Mouse (Mus musculus): Measurements from ENCODE around the gene Col25a1. TPM values are rescaled to one million over a fixed set of nuclear protein-coding genes. Genes with fewer than 3 reads are reported as not detected.

The Col25a1 gene
- polyA plus RNA-seq, 1 experiment from 2014 or later: 18.3 TPM

GRCm38 (mm10) chr3:130389261-130389975 is 258.1 kb downstream of the Col25a1 start:
- no peak overlapping the region for H3K4me2 ChIP-seq (ENCODE audit: low read depth, severe bottlenecking)
- no peaks in the 10 kb centered on the region for H3K36me3 ChIP-seq (ENCODE audit: control insufficient read depth, insufficient read depth, low read length)
- 82% methylated on average over 14 of the region's 14 CpGs for WGBS
- H3K27ac ChIP-seq (replicated peaks; ENCODE audit: low read depth, low read length): no peak overlapping the region
- H3K9me3 ChIP-seq (ENCODE audit: control insufficient read depth, low read length): no peaks in the 10 kb centered on the region
- ATAC-seq (ENCODE audit: insufficient number of reproducible peaks, low FRiP score, low TSS enrichment, low read depth) (no peak), DNase-seq (ENCODE audit: low spot score) (no peak)
- no peak overlapping the region for H3K9ac ChIP-seq (ENCODE audit: low read length)
- H3K4me3 ChIP-seq (ENCODE audit: low read depth, low read length): no peak overlapping the region
- no peaks in the 10 kb centered on the region for H3K27me3 ChIP-seq (ENCODE audit: control insufficient read depth, insufficient read depth, low read length)
- H3K4me1 ChIP-seq (ENCODE audit: control insufficient read depth, insufficient read depth, low read length): no peaks in the 10 kb centered on the region

- DNase-seq (ENCODE audit: low spot score): no peak
- no peak for ATAC-seq (ENCODE audit: insufficient number of reproducible peaks, low FRiP score, low TSS enrichment, low read depth)
Measured at GRCm38 (mm10) chr3:130396636-130397035, 265.3 kb downstream of the Col25a1 start.

GRCm38 (mm10) chr3:130400716-130401559 is 269.6 kb downstream of the Col25a1 start:
- H3K9ac ChIP-seq (ENCODE audit: low read length): no peak overlapping the region
- H3K4me3 ChIP-seq (ENCODE audit: low read depth, low read length): no peak overlapping the region
- H3K36me3 ChIP-seq (ENCODE audit: control insufficient read depth, insufficient read depth, low read length): no peaks in the 10 kb centered on the region
- H3K27ac ChIP-seq (replicated peaks; ENCODE audit: low read depth, low read length): no peak overlapping the region
- no peaks in the 10 kb centered on the region for H3K27me3 ChIP-seq (ENCODE audit: control insufficient read depth, insufficient read depth, low read length)
- no peak overlapping the region for H3K4me2 ChIP-seq (ENCODE audit: low read depth, severe bottlenecking)
- ATAC-seq (ENCODE audit: insufficient number of reproducible peaks, low FRiP score, low TSS enrichment, low read depth) (peak; percentile 73; the same call in 1 of the 2 replicates), DNase-seq (ENCODE audit: low spot score) (peak; percentile 46)
- no peaks in the 10 kb centered on the region for H3K9me3 ChIP-seq (ENCODE audit: control insufficient read depth, low read length)
- WGBS: 28% methylated on average over 13 of the region's 13 CpGs
- peaks cover 12% of the 10 kb centered on the region for H3K4me1 ChIP-seq (ENCODE audit: control insufficient read depth, insufficient read depth, low read length)

More at GRCm38 (mm10) chr3:130396636-130397035, 265.3 kb downstream of the Col25a1 start:
- Histone ChIP-seq H3K9ac (ENCODE audit: low read length) (no peak overlapping the region), H3K27ac (replicated peaks; ENCODE audit: low read depth, low read length) (no peak overlapping the region), H3K4me2 (ENCODE audit: low read depth, severe bottlenecking) (no peak overlapping the region), H3K4me1 (ENCODE audit: control insufficient read depth, insufficient read depth, low read length) (peaks cover 9% of the 10 kb centered on the region), H3K4me3 (ENCODE audit: low read depth, low read length) (no peak overlapping the region), H3K27me3 (ENCODE audit: control insufficient read depth, insufficient read depth, low read length) (no peaks in the 10 kb centered on the region), H3K9me3 (ENCODE audit: control insufficient read depth, low read length) (no peaks in the 10 kb centered on the region), H3K36me3 (ENCODE audit: control insufficient read depth, insufficient read depth, low read length) (no peaks in the 10 kb centered on the region)

GRCm38 (mm10) chr3:130401560-130401852 is 270.2 kb downstream of the Col25a1 start:
- no peaks in the 10 kb centered on the region for H3K9me3 ChIP-seq (ENCODE audit: control insufficient read depth, low read length)
- H3K27ac ChIP-seq (replicated peaks; ENCODE audit: low read depth, low read length): no peak overlapping the region
- H3K36me3 ChIP-seq (ENCODE audit: control insufficient read depth, insufficient read depth, low read length): no peaks in the 10 kb centered on the region
- no peak overlapping the region for H3K4me2 ChIP-seq (ENCODE audit: low read depth, severe bottlenecking)
- no peak for DNase-seq (ENCODE audit: low spot score)
- H3K27me3 ChIP-seq (ENCODE audit: control insufficient read depth, insufficient read depth, low read length): no peaks in the 10 kb centered on the region
- H3K4me1 ChIP-seq (ENCODE audit: control insufficient read depth, insufficient read depth, low read length): peaks cover 12% of the 10 kb centered on the region
- no peak overlapping the region for H3K4me3 ChIP-seq (ENCODE audit: low read depth, low read length)
- ATAC-seq (ENCODE audit: insufficient number of reproducible peaks, low FRiP score, low TSS enrichment, low read depth): peak; percentile 17; the same call in 1 of the 2 replicates
- 18% methylated on average over 1 of the region's 1 CpGs for WGBS
- no peak overlapping the region for H3K9ac ChIP-seq (ENCODE audit: low read length)

GRCm38 (mm10) chr3:130404525-130405409 is 273.5 kb downstream of the Col25a1 start:
- Histone ChIP-seq H3K9ac (ENCODE audit: low read length) (no peak overlapping the region), H3K4me1 (ENCODE audit: control insufficient read depth, insufficient read depth, low read length) (peaks cover 12% of the 10 kb centered on the region), H3K4me2 (ENCODE audit: low read depth, severe bottlenecking) (no peak overlapping the region), H3K27ac (replicated peaks; ENCODE audit: low read depth, low read length) (no peak overlapping the region), H3K36me3 (ENCODE audit: control insufficient read depth, insufficient read depth, low read length) (no peaks in the 10 kb centered on the region), H3K4me3 (ENCODE audit: low read depth, low read length) (no peak overlapping the region), H3K27me3 (ENCODE audit: control insufficient read depth, insufficient read depth, low read length) (no peaks in the 10 kb centered on the region), H3K9me3 (ENCODE audit: control insufficient read depth, low read length) (no peaks in the 10 kb centered on the region)
- no peak for ATAC-seq (ENCODE audit: insufficient number of reproducible peaks, low FRiP score, low TSS enrichment, low read depth)
- DNase-seq (ENCODE audit: low spot score): no peak
- 61% methylated on average over 8 of the region's 8 CpGs for WGBS

GRCm38 (mm10) chr3:130407201-130407600 is 275.9 kb downstream of the Col25a1 start:
- H3K4me2 ChIP-seq (ENCODE audit: low read depth, severe bottlenecking): no peak overlapping the region
- H3K27ac ChIP-seq (replicated peaks; ENCODE audit: low read depth, low read length): no peak overlapping the region
- DNase-seq (ENCODE audit: low spot score) (no peak), ATAC-seq (ENCODE audit: insufficient number of reproducible peaks, low FRiP score, low TSS enrichment, low read depth) (no peak)
- H3K27me3 ChIP-seq (ENCODE audit: control insufficient read depth, insufficient read depth, low read length): no peaks in the 10 kb centered on the region
- no peaks in the 10 kb centered on the region for H3K9me3 ChIP-seq (ENCODE audit: control insufficient read depth, low read length)
- no peaks in the 10 kb centered on the region; the same call in 1 of the 2 replicates for H3K4me1 ChIP-seq (ENCODE audit: control insufficient read depth, insufficient read depth, low read length)
- no peak overlapping the region for H3K9ac ChIP-seq (ENCODE audit: low read length)
- no peaks in the 10 kb centered on the region for H3K36me3 ChIP-seq (ENCODE audit: control insufficient read depth, insufficient read depth, low read length)
- H3K4me3 ChIP-seq (ENCODE audit: low read depth, low read length): no peak overlapping the region
- WGBS: 49% methylated on average over 6 of the region's 6 CpGs

GRCm38 (mm10) chr3:130413239-130413638 is 281.9 kb downstream of the Col25a1 start:
- Histone ChIP-seq H3K27me3 (ENCODE audit: control insufficient read depth, insufficient read depth, low read length) (no peaks in the 10 kb centered on the region), H3K9ac (ENCODE audit: low read length) (no peak overlapping the region), H3K4me1 (ENCODE audit: control insufficient read depth, insufficient read depth, low read length) (peaks cover 5% of the 10 kb centered on the region), H3K9me3 (ENCODE audit: control insufficient read depth, low read length) (no peaks in the 10 kb centered on the region), H3K36me3 (ENCODE audit: control insufficient read depth, insufficient read depth, low read length) (no peaks in the 10 kb centered on the region), H3K4me3 (ENCODE audit: low read depth, low read length) (no peak overlapping the region), H3K27ac (replicated peaks; ENCODE audit: low read depth, low read length) (no peak overlapping the region), H3K4me2 (ENCODE audit: low read depth, severe bottlenecking) (no peak overlapping the region)
- 6% methylated on average over 4 of the region's 4 CpGs for WGBS
- DNase-seq (ENCODE audit: low spot score) (peak; percentile 85), ATAC-seq (ENCODE audit: insufficient number of reproducible peaks, low FRiP score, low TSS enrichment, low read depth) (peak; percentile 73)

- Histone ChIP-seq H3K4me3 (ENCODE audit: low read depth, low read length) (no peak overlapping the region), H3K36me3 (ENCODE audit: control insufficient read depth, insufficient read depth, low read length) (no peaks in the 10 kb centered on the region), H3K9me3 (ENCODE audit: control insufficient read depth, low read length) (no peaks in the 10 kb centered on the region), H3K27me3 (ENCODE audit: control insufficient read depth, insufficient read depth, low read length) (no peaks in the 10 kb centered on the region), H3K27ac (replicated peaks; ENCODE audit: low read depth, low read length) (no peak overlapping the region), H3K9ac (ENCODE audit: low read length) (no peak overlapping the region), H3K4me1 (ENCODE audit: control insufficient read depth, insufficient read depth, low read length) (0 out of 2 replicates have a peak, but pooled peaks cover 3% of the 10 kb centered on the region), H3K4me2 (ENCODE audit: low read depth, severe bottlenecking) (no peak overlapping the region)
- 23% methylated on average over 9 of the region's 9 CpGs for WGBS
- ATAC-seq (ENCODE audit: insufficient number of reproducible peaks, low FRiP score, low TSS enrichment, low read depth): no peak
- peak; percentile 56 for DNase-seq (ENCODE audit: low spot score)
Measured at GRCm38 (mm10) chr3:130418951-130419350, 287.6 kb downstream of the Col25a1 start.
